Mouse (Mus musculus) stomach, postnatal 0 days (tissue): ENCODE results near the gene Speg. TPM values are rescaled to one million over a fixed set of nuclear protein-coding genes. Genes with fewer than 3 reads are reported as not detected.
A peak's percentile ranks its signal among the peaks of the same experiment; 100 is the strongest.

Experiments used
- ATAC-seq: fragments of 200-750 bp; cut with Nextera tagmentation; 2 replicates; pipeline ENCODE4 v1.8.0; 2017; ENCODE audit not compliant: low FRiP score, low TSS enrichment
- DNase-seq: peaks from one replicate; pipeline ENCODE4 v3.0.0-alpha.2; 2016; ENCODE audit warnings: low spot score
- H3K27ac ChIP-seq: fragments of 300-500 bp; sonication (generic); replicated peaks from 2 replicates; pipeline ENCODE4 v1.5.1; 2014; ENCODE audit warnings: mild to moderate bottlenecking, control low read depth
- H3K27me3 ChIP-seq: fragments of 300-500 bp; sonication (generic); 2 replicates; pipeline ENCODE4 v1.6.1; 2014; ENCODE audit warnings: low read length; ENCODE audit not compliant: control insufficient read depth, insufficient read depth
- H3K36me3 ChIP-seq: fragments of 300-500 bp; sonication (generic); 2 replicates; pipeline ENCODE4 v1.6.1; 2014; ENCODE audit warnings: low read length, mixed read lengths; ENCODE audit not compliant: control insufficient read depth, insufficient read depth
- H3K4me1 ChIP-seq: fragments of 300-500 bp; sonication (generic); replicated peaks from 2 replicates; pipeline ENCODE4 v1.6.1; 2014; ENCODE audit warnings: antibody characterized with exemption; ENCODE audit not compliant: control insufficient read depth, insufficient read depth
- H3K4me2 ChIP-seq: fragments of 300-500 bp; sonication (generic); replicated peaks from 2 replicates; pipeline ENCODE4 v1.6.1; 2014; ENCODE audit warnings: low read depth, mild to moderate bottlenecking, control low read depth, moderate library complexity
- H3K4me3 ChIP-seq: fragments of 300-500 bp; sonication (generic); 2 replicates; pipeline ENCODE4 v1.5.1; 2014; ENCODE audit warnings: low read depth, low read length, control low read depth
- H3K9ac ChIP-seq: fragments of 300-500 bp; sonication (generic); 2 replicates; pipeline ENCODE4 v1.6.1; 2014; ENCODE audit warnings: mild to moderate bottlenecking, low read length, control low read depth, mixed read lengths
- H3K9me3 ChIP-seq: fragments of 300-500 bp; sonication (generic); 2 replicates; pipeline ENCODE4 v1.6.1; 2016; ENCODE audit warnings: low read length; ENCODE audit not compliant: control insufficient read depth
- CTCF ChIP-seq: IDR thresholded peaks from 2 replicates; pipeline ENCODE4 v1.5.1; 2016; ENCODE audit warnings: antibody characterized with exemption, low read depth, mild to moderate bottlenecking, moderate library complexity
- EP300 ChIP-seq: optimal IDR thresholded peaks from 2 replicates; pipeline ENCODE3; 2016; ENCODE audit warnings: antibody characterized with exemption
- WGBS: fragments of 180-500 bp; shearing (Covaris S2); extraction: QIAGEN DNeasy Blood & Tissue Kit; methylation state at CpG from one replicate; pipeline ENCODE4 v1.1.7; 2014; 5-methylcytosine and 5-hydroxymethylcytosine counted together
- polyA plus RNA-seq: library from polyadenylated mRNA; unstranded; fragments of >200 nt; fragmentation: Nextera tagmentation; extraction: Ambion mirVana; gene quantifications from 2 replicates; pipeline ENCODE4 v1.2.1, GENCODE M21; 2015

Gene Speg
- polyA plus RNA-seq, 1 experiment from 2014 or later: 30.0 TPM

DNA sequence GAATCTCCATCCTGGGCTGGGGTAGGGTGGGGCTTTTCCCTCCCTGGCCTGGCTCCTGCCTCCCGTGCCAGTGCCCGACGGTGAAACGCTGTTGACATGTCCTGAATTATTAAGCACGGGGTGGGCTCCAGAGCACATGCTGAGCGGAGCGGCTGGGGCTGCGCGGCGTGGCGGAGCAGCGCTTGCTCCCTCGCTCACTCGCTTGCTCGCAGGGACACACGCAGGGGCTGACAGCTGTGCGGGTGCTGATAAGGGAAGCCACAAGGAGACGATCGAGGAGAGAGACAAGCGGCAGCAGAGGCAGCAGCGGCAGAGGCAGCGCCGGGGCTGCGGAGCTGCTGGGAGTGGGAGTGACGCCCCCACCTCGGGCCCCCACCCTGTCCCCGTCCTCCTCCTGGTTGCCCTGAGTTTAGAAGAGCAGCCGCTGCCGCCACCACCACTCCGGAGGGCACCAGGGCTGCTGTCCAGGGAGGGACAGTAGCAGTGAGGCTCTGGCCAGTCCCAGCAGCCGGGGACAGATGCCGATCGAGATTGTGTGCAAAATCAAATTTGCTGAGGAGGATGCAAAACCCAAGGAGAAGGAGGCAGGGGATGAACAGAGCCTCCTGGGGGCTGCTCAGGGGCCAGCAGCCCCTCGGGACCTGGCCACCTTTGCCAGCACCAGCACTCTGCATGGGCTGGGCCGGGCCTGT, 75.4 kb downstream of the Speg start, which contains the start of gene Asic4:
TSS of gene Asic4 (plus strand) at position 123 of the 692 bp plus-strand sequence.
- H3K27me3 ChIP-seq: peaks cover 7% of the 10 kb centered on the region; the same call in 1 of the 2 replicates
- 0 out of 2 replicates have a peak, but pooled peaks cover 7% of the 10 kb centered on the region for H3K4me1 ChIP-seq
- peak within 1 kb of the TSS; percentile 38; the same call in 1 of the 2 replicates for H3K9ac ChIP-seq
- H3K36me3 ChIP-seq: no peaks in the 10 kb centered on the region
- ATAC-seq: no peak
- no peak within 1 kb of the TSS for H3K27ac ChIP-seq
- peak within 1 kb of the TSS; percentile 20; the same call in 1 of the 2 replicates for H3K4me3 ChIP-seq
- TF ChIP-seq CTCF (no peak), EP300 (no peak)
- 3% methylated on average over 35 of the region's 35 CpGs for WGBS
- peak within 1 kb of the TSS; percentile 25; the same call in 1 of the 2 replicates for H3K4me2 ChIP-seq
- no peak for DNase-seq
- no peaks in the 10 kb centered on the region for H3K9me3 ChIP-seq

DNA sequence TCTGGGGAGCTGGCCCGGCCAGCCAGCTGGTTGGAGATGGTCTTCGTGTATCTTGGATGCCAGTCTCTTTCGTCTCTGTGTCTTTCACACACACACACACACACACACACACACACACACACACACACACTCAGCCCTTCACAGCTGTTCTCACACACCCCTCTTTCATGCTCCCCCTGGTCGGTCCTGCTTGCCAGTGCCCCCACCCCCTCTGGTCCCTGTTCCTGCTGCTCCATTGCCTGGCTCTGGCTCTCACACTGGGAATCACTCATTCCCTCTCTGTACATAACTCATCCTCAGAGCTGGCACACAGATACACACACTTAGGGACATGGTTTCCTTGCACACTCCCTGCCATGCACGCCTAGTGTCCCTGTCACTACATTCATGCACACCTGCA, 76.8 kb downstream of the Speg start:
- DNase-seq: no peak
- H3K4me1 ChIP-seq: 0 out of 2 replicates have a peak, but pooled peaks cover 6% of the 10 kb centered on the region

DNA sequence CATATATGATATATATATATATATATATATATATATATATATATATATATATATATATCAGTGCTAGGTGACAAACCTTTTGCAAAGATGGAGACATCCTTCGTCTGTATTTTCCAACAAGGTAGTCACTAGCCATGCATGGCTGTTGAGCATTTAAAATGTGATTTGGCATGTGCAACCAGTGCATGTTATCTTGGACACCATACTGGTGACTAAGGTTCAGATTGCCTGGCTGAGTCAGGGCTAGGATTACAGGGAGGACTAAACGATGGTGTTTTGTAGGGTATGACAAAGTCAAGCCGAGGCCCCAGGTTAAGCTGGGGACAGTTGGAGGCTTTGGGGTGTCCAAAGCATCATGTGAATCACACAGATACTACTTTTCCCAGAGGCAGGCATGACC, 80.3 kb downstream of the Speg start:
- no peak overlapping the region for H3K27ac ChIP-seq
- no peak overlapping the region for H3K4me2 ChIP-seq
- ATAC-seq (no peak), DNase-seq (no peak)
- 0 out of 2 replicates have a peak, but pooled peaks cover 3% of the 10 kb centered on the region for H3K4me1 ChIP-seq
- WGBS: 81% methylated on average over 3 of the region's 3 CpGs
- no peak overlapping the region for H3K9ac ChIP-seq
- H3K27me3 ChIP-seq: peaks cover 4% of the 10 kb centered on the region; the same call in 1 of the 2 replicates
- H3K9me3 ChIP-seq: no peaks in the 10 kb centered on the region
- H3K36me3 ChIP-seq: no peaks in the 10 kb centered on the region
- no peak overlapping the region for H3K4me3 ChIP-seq
- TF ChIP-seq CTCF: no peak

More for the DNA sequence above, 76.8 kb downstream of the Speg start:
- H3K4me2 ChIP-seq: no peak overlapping the region
- H3K4me3 ChIP-seq: no peak overlapping the region
- H3K36me3 ChIP-seq: no peaks in the 10 kb centered on the region
- no peak for TF ChIP-seq EP300
- no peak for TF ChIP-seq CTCF
- peaks cover 7% of the 10 kb centered on the region; the same call in 1 of the 2 replicates for H3K27me3 ChIP-seq
- H3K27ac ChIP-seq: no peak overlapping the region
- H3K9me3 ChIP-seq: no peaks in the 10 kb centered on the region
- no peak overlapping the region for H3K9ac ChIP-seq
- no peak for ATAC-seq
- WGBS: 57% methylated on average over 5 of the region's 5 CpGs

DNA sequence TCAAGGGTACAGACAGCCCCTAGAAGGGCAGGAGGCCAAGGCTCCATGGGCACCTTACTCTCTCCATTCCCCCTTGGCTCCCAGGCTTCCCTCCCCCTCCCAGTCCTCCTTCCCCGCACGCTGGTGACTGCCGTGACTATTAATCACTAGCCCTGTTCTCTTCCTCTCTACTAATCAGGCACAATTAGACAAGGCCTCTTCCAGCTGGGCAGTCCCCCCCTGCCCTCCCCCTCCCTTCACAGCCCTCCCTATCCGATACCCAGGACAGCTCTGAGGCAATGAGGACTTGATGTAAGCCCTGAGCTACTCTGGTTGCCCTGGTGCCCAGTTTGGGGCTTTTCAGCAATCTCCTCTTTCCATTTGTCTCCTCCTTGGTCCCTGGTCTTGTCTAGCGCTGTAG, 80.9 kb downstream of the Speg start:
- H3K9me3 ChIP-seq: no peaks in the 10 kb centered on the region
- no peak overlapping the region for H3K4me2 ChIP-seq
- no peak overlapping the region for H3K27ac ChIP-seq
- H3K27me3 ChIP-seq: no peaks in the 10 kb centered on the region; the same call in 1 of the 2 replicates
- no peak overlapping the region for H3K9ac ChIP-seq
- 0 out of 2 replicates have a peak, but pooled peaks cover 3% of the 10 kb centered on the region for H3K4me1 ChIP-seq
- H3K36me3 ChIP-seq: no peaks in the 10 kb centered on the region
- H3K4me3 ChIP-seq: no peak overlapping the region
- ATAC-seq: no peak
- TF ChIP-seq CTCF (no peak), EP300 (no peak)
- no peak for DNase-seq
- 40% methylated on average over 5 of the region's 5 CpGs for WGBS

DNA sequence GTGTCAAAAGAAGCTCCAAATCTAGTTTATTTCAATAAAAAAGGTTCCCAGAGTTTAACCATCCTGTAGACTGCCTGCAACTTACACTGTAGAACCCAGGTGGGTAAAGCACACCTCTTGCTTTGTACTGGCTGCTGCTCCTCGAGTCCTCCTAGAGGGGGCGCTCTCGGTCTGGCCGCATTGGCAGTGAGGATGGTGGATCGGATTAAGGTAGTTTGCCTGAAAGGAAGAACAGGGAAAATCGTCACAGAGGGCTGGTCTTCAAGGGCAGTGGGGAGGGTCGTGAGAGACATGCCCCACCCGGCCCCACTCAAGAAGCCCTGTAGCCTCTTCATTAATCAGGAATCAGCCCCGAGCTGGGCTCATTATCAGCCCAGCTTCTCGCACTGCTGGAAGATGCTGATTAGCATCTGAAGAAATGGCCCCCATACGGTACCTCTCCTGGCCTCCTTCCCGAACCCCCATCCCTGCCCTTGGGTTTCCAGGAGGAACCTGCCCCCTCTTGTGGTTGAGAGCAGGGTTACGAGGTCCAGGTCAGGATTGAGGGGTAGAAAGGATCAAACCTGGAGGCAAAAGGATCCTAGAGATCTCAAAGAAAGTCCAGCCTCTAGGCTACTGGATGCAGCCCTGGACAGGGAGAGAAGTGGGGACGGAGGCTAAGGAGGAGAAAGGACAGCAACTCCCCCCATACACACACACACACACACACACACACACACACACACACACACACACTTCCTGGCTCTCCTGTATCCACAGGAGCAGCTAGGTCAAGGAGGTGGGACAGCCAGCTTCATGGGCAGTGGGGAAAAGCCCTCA, 81.9 kb downstream of the Speg start:
- 19% methylated on average over 14 of the region's 14 CpGs for WGBS
- DNase-seq (no peak), ATAC-seq (no peak)

More for the DNA sequence above, 81.9 kb downstream of the Speg start:
- no peak overlapping the region for H3K27ac ChIP-seq
- no peak overlapping the region for H3K9ac ChIP-seq
- H3K4me3 ChIP-seq: no peak overlapping the region
- TF ChIP-seq CTCF (peak; percentile 60), EP300 (no peak)
- H3K4me1 ChIP-seq: 0 out of 2 replicates have a peak, but pooled peaks cover 3% of the 10 kb centered on the region
- no peaks in the 10 kb centered on the region for H3K36me3 ChIP-seq
- no peaks in the 10 kb centered on the region; the same call in 1 of the 2 replicates for H3K27me3 ChIP-seq
- H3K4me2 ChIP-seq: no peak overlapping the region
- no peaks in the 10 kb centered on the region for H3K9me3 ChIP-seq
